Mouse (Mus musculus) heart, embryonic 10.5 days (tissue): Measurements from ENCODE around the gene Six5. TPM values are rescaled to one million over a fixed set of nuclear protein-coding genes. Genes with fewer than 3 reads are reported as not detected.

Source experiments
- DNase-seq: peaks from one replicate; pipeline ENCODE4 v3.0.0-alpha.2; 2017; ENCODE audit warnings: low spot score
- H3K27ac ChIP-seq: fragments of 300-500 bp; sonication (generic); 2 replicates; pipeline ENCODE4 v1.5.1; 2016; ENCODE audit warnings: mild to moderate bottlenecking
- H3K27me3 ChIP-seq: fragments of 300-500 bp; sonication (generic); 2 replicates; pipeline ENCODE4 v1.6.1; 2016; ENCODE audit warnings: mild to moderate bottlenecking; ENCODE audit not compliant: poor library complexity, insufficient read depth, severe bottlenecking
- H3K36me3 ChIP-seq: fragments of 300-500 bp; sonication (generic); 2 replicates; pipeline ENCODE4 v1.6.1; 2016; ENCODE audit warnings: mild to moderate bottlenecking, moderate library complexity
- H3K4me1 ChIP-seq: fragments of 300-500 bp; sonication (generic); 2 replicates; pipeline ENCODE4 v1.6.1; 2016; ENCODE audit warnings: mild to moderate bottlenecking
- H3K4me3 ChIP-seq: fragments of 300-500 bp; sonication (generic); 2 replicates; pipeline ENCODE4 v1.5.1; 2016; ENCODE audit warnings: mild to moderate bottlenecking, moderate library complexity
- H3K9me3 ChIP-seq: fragments of 300-500 bp; sonication (generic); 2 replicates; pipeline ENCODE4 v1.6.1; 2016; ENCODE audit warnings: mild to moderate bottlenecking, moderate library complexity
- WGBS: fragments of 180-500 bp; shearing (Covaris S2); methylation state at CpG from one replicate; pipeline ENCODE4 v1.1.7; 2016; 5-methylcytosine and 5-hydroxymethylcytosine counted together
- polyA plus RNA-seq: library from polyadenylated mRNA; unstranded; fragments of >200 nt; fragmentation: Nextera tagmentation; extraction: Ambion mirVana; gene quantifications from 2 replicates; pipeline ENCODE4 v1.2.1, GENCODE M21; 2016

Six5 gene
- polyA plus RNA-seq, 1 experiment from 2014 or later: 6.1 TPM

- peaks cover 20% of the 10 kb centered on the region for H3K27me3 ChIP-seq
- peak; percentile 94 for DNase-seq
- H3K9me3 ChIP-seq: no peaks in the 10 kb centered on the region
- H3K4me3 ChIP-seq: peak overlapping the region; percentile 87
- peaks cover 66% of the 10 kb centered on the region for H3K4me1 ChIP-seq
- peak overlapping the region; percentile 98 for H3K27ac ChIP-seq
- under 1% methylated on average over 14 of the region's 15 CpGs for WGBS
- H3K36me3 ChIP-seq: peaks cover 45% of the 10 kb centered on the region
Measured at GRCm38 (mm10) chr7:19093174-19093521, 1.2 kb upstream of the Six5 start.

- H3K36me3 ChIP-seq: peaks cover 39% of the 10 kb centered on the region; the same call in 1 of the 2 replicates
- under 1% methylated on average over 45 of the region's 45 CpGs for WGBS
- peak overlapping the region; percentile 87 for H3K4me3 ChIP-seq
- DNase-seq: peak; percentile 99
- H3K4me1 ChIP-seq: peaks cover 64% of the 10 kb centered on the region
- peak overlapping the region; percentile 98 for H3K27ac ChIP-seq
- H3K9me3 ChIP-seq: no peaks in the 10 kb centered on the region
- H3K27me3 ChIP-seq: peaks cover 20% of the 10 kb centered on the region
Measured at GRCm38 (mm10) chr7:19093537-19094385, 633 bp upstream of the Six5 start.

- peak overlapping the region; percentile 87 for H3K4me3 ChIP-seq
- WGBS: 0% methylated on average over 86 of the region's 87 CpGs
- H3K36me3 ChIP-seq: peaks cover 29% of the 10 kb centered on the region; the same call in 1 of the 2 replicates
- H3K4me1 ChIP-seq: peaks cover 64% of the 10 kb centered on the region
- DNase-seq: no peak
- H3K9me3 ChIP-seq: no peaks in the 10 kb centered on the region
- H3K27me3 ChIP-seq: peaks cover 20% of the 10 kb centered on the region
- H3K27ac ChIP-seq: peak overlapping the region; percentile 98
Measured at GRCm38 (mm10) chr7:19094826-19095750, 694 bp downstream of the Six5 start.

DNA sequence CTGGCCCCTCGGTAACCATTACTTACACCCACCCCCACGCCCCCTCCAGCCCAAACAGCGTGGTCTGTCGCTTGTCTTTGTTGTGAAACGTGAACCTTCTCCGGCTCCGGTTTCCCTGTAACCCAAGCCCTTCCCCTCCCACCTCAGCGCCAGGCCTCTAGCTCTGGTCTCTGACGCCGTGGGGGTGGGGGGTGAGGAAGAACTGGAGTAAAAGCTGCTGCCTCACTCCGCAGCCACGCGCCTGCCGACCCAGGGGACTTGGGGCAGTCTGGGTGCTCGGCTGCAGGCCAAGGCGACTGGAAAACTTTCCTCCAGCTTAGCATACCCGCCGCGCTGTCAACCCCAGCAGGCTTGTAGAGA lies 1.3 kb downstream of the Six5 start:
- peak overlapping the region; percentile 87 for H3K4me3 ChIP-seq
- H3K4me1 ChIP-seq: peaks cover 63% of the 10 kb centered on the region
- H3K27ac ChIP-seq: peak overlapping the region; percentile 98
- peaks cover 16% of the 10 kb centered on the region for H3K27me3 ChIP-seq
- under 1% methylated on average over 19 of the region's 19 CpGs for WGBS
- peak; percentile 92 for DNase-seq
- peaks cover 23% of the 10 kb centered on the region; the same call in 1 of the 2 replicates for H3K36me3 ChIP-seq
- no peaks in the 10 kb centered on the region for H3K9me3 ChIP-seq

DNA sequence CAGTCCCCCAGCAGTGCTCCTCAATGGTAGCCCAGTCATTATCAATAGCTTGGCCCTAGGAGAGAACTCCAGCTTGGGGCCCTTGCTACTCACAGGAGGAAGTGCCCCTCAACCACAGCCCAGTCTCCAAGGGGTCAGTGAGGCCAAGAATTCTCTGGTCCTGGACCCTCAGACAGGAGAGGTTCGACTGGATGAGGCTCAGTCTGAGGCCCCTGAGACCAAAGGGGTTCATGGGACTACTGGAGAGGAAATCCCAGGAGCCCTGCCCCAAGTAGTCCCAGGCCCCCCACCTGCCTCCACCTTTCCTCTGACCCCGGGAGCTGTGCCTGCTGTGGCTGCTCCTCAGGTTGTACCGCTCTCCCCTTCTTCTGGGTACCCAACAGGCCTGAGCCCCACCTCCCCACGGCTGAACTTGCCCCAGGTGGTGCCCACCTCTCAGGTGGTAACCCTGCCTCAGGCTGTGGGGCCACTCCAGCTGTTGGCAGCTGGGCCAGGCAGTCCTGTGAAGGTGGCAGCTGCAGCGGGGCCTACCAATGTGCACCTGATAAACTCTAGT lies 2.1 kb downstream of the Six5 start:
- 45% methylated on average over 5 of the region's 5 CpGs for WGBS
- Histone ChIP-seq H3K9me3 (no peaks in the 10 kb centered on the region), H3K27me3 (peaks cover 8% of the 10 kb centered on the region; the same call in 1 of the 2 replicates), H3K36me3 (peaks cover 19% of the 10 kb centered on the region; the same call in 1 of the 2 replicates), H3K4me1 (peaks cover 56% of the 10 kb centered on the region), H3K4me3 (peak overlapping the region; percentile 87), H3K27ac (peak overlapping the region; percentile 98)
- DNase-seq: no peak

GRCm38 (mm10) chr7:19097217-19097616 lies 2.8 kb downstream of the Six5 start:
- Histone ChIP-seq H3K4me3 (0 out of 2 replicates have a peak overlapping the region, but pooled peaks have one; percentile 87), H3K27me3 (0 out of 2 replicates have a peak, but pooled peaks cover under 1% of the 10 kb centered on the region), H3K27ac (0 out of 2 replicates have a peak overlapping the region, but pooled peaks have one; percentile 98), H3K36me3 (peaks cover 13% of the 10 kb centered on the region; the same call in 1 of the 2 replicates), H3K9me3 (no peaks in the 10 kb centered on the region), H3K4me1 (peaks cover 49% of the 10 kb centered on the region)
- DNase-seq: no peak
- 44% methylated on average over 2 of the region's 2 CpGs for WGBS

DNA sequence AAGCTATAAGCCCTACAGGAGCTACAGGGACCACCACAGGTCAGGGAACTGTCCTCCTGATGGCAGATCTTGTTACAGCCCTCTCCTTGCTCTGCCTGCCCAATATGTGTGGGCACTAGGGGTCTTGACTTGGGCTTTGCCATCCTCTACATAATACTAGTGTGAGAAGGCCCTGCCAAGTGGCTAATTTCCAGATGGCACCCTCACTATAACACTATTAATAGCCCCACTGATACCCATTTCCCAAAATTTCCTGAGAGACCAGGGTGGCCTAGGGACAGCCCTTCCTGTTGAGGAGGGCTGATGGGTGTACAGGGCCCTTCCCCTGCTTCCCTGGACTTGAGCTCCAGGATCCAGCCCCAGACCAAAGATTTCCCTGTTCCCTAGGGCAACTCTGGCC lies 3.5 kb downstream of the Six5 start:
- DNase-seq: no peak
- Histone ChIP-seq H3K27me3 (no peaks in the 10 kb centered on the region), H3K36me3 (peaks cover 17% of the 10 kb centered on the region; the same call in 1 of the 2 replicates), H3K27ac (no peak overlapping the region), H3K4me3 (no peak overlapping the region), H3K4me1 (peaks cover 42% of the 10 kb centered on the region), H3K9me3 (no peaks in the 10 kb centered on the region; the same call in 1 of the 2 replicates)

DNA sequence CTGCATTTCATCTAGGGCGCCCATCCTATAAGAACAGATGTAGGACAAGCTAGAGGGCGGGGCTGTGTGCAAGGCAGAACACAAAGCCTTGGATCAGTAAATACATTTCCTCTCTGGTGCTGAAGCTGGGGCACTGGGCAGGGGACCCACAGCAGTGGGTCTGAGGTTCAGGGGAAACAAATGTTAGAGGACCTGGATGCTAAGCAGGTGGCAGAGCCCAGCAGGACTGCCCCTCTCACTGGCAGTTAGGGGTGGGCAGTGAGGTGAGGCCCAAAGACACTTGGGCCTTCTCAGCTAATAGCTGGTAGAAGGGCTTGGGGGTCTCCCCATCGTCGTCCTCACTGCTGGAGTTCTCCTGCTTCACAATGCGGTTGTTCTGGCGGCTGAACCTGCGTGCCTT lies 4.4 kb downstream of the Six5 start:
- H3K27ac ChIP-seq: no peak overlapping the region
- no peak for DNase-seq
- no peak overlapping the region for H3K4me3 ChIP-seq
- H3K36me3 ChIP-seq: peaks cover 17% of the 10 kb centered on the region; the same call in 1 of the 2 replicates
- H3K27me3 ChIP-seq: no peaks in the 10 kb centered on the region
- H3K4me1 ChIP-seq: peaks cover 33% of the 10 kb centered on the region
- 71% methylated on average over 7 of the region's 7 CpGs for WGBS
- no peaks in the 10 kb centered on the region; the same call in 1 of the 2 replicates for H3K9me3 ChIP-seq

- 86% methylated on average over 1 of the region's 1 CpGs for WGBS
- H3K27me3 ChIP-seq: no peaks in the 10 kb centered on the region
- no peak for DNase-seq
- no peak overlapping the region for H3K27ac ChIP-seq
- H3K4me3 ChIP-seq: no peak overlapping the region
- peaks cover 25% of the 10 kb centered on the region for H3K4me1 ChIP-seq
- H3K9me3 ChIP-seq: no peaks in the 10 kb centered on the region; the same call in 1 of the 2 replicates
- peaks cover 17% of the 10 kb centered on the region; the same call in 1 of the 2 replicates for H3K36me3 ChIP-seq
Measured at GRCm38 (mm10) chr7:19100290-19100689, 5.9 kb downstream of the Six5 start.

DNA sequence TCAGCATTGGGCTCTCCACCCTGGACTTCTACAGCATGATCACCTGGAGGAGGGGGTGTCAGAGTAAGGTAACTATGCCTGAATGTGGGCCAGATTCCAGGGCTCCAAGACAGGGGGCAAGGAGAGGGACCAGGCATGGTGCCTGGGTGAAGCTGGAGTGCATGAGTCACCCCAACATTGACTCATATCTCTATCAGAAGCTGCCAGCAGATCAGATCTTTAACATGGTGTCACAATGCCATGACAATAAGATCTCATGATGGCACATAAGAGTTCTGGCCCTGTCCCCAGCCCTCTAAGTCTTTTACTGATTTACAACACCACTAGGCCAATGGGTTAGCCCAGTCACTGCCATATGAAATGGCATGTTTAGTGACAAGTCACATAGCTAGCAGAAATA lies 9.3 kb downstream of the Six5 start:
- H3K4me1 ChIP-seq: peaks cover 12% of the 10 kb centered on the region; the same call in 1 of the 2 replicates
- DNase-seq: no peak
- no peak overlapping the region for H3K4me3 ChIP-seq
- no peak overlapping the region for H3K27ac ChIP-seq
- H3K27me3 ChIP-seq: no peaks in the 10 kb centered on the region
- no peaks in the 10 kb centered on the region; the same call in 1 of the 2 replicates for H3K9me3 ChIP-seq
- H3K36me3 ChIP-seq: 0 out of 2 replicates have a peak, but pooled peaks cover 4% of the 10 kb centered on the region

DNA sequence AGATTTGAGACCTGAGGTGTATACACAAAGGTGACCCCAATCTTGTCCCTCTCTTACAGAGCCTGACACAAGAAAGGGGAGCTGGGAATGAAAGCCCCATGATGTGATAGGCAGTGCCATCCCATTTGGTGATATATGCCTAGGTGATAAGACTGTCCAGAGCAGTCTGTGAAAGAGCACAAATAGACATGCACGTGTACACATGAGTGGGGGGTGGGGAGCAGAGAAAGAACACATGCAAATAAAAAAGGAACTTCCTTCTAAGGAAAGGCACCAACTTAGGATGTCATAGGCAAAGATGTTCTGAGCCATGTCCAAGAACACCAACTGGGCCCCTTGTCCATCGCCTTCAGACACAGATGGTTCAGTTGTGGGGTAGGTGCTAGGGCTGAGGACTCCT lies 10.1 kb downstream of the Six5 start:
- 0 out of 2 replicates have a peak, but pooled peaks cover 4% of the 10 kb centered on the region for H3K36me3 ChIP-seq
- no peak for DNase-seq
- 72% methylated on average over 2 of the region's 2 CpGs for WGBS
- no peak overlapping the region for H3K27ac ChIP-seq
- H3K9me3 ChIP-seq: no peaks in the 10 kb centered on the region; the same call in 1 of the 2 replicates
- H3K27me3 ChIP-seq: no peaks in the 10 kb centered on the region
- H3K4me3 ChIP-seq: no peak overlapping the region
- peaks cover 10% of the 10 kb centered on the region; the same call in 1 of the 2 replicates for H3K4me1 ChIP-seq

DNA sequence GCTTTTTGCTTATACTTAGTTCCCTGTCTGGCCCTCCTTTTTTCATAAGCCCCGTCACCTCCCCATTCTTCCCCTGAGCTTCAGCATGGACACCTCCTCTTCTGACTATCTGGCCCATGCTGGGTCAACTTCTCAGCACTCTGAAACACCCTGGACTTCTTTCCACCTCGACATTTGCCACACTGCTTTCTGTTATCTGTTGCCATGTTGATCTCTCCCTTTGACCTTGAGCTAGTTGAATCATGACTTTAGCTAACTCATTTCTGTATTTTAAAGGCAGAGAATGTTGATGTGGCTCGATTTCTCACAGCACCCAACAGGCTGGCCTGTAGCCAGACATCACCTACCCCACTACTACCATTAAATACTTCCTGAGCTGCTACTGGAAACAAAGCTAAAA lies 13.0 kb downstream of the Six5 start:
- Histone ChIP-seq H3K27ac (no peak overlapping the region), H3K4me1 (peaks cover 10% of the 10 kb centered on the region; the same call in 1 of the 2 replicates), H3K9me3 (no peaks in the 10 kb centered on the region; the same call in 1 of the 2 replicates), H3K4me3 (no peak overlapping the region), H3K27me3 (no peaks in the 10 kb centered on the region), H3K36me3 (0 out of 2 replicates have a peak, but pooled peaks cover 4% of the 10 kb centered on the region)
- 54% methylated on average over 3 of the region's 3 CpGs for WGBS
- DNase-seq: no peak
